Mouse (Mus musculus): ENCODE results near the gene Nrxn3. TPM values are rescaled to one million over a fixed set of nuclear protein-coding genes. Genes with fewer than 3 reads are reported as not detected.

The Nrxn3 gene
- polyA plus RNA-seq, 1 experiment = not detected

DNA sequence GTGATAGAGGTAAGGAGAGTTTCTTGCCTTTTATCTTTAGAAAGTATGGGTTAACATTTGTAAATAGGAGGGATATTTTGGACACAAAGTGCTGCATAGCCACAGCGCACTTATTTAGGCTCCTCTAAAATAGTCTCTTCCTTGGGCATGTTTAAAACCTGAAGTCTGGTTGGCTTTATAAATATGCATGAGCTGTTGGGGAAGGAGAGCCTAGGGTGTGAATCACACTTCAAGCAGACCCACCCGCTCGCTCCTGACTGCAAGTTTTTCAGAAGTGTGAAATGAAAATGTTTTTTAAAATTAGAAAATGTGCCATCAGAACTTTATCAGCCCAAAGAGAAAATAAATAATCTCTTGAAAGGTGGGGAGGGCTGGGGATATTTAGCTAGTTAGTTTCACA, 1001.4 kb downstream of the Nrxn3 start:
- H3K4me3 ChIP-seq (ENCODE audit: insufficient read depth, low read length) = no peak overlapping the region
- TF ChIP-seq POLR2A (IDR thresholded peaks at IDR 0.05; ENCODE audit: low read depth, low read length) = no peak
- no peak for TF ChIP-seq CTCF (IDR thresholded peaks at IDR 0.05; ENCODE audit: borderline replicate concordance, insufficient read depth, low read length)
- H3K4me1 ChIP-seq (ENCODE audit: control insufficient read depth, insufficient read depth, low read length) = no peaks in the 10 kb centered on the region
- no peak overlapping the region for H3K27ac ChIP-seq (ENCODE audit: insufficient read depth, low read length)

DNA sequence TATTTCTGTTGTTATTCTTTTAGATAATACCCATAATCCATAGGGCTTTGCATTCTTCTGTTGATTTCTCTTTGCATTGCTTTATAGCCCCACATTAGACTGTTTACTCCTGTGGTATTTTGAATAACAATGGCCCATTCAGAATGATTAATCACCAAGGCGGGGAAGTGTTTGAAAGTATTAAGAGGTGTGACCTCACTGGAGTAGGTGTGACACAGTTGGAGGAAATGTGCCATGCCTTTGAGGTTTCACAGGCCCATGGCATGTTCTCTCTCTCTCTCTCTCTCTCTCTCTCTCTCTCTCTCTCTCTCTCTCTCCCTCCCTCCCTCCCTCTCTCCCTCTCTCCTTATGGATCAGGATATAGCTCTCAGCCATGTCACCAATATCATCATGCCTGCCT, 1019.6 kb downstream of the Nrxn3 start:
- TF ChIP-seq POLR2A (IDR thresholded peaks at IDR 0.05; ENCODE audit: low read depth, low read length) = no peak
- no peak for TF ChIP-seq CTCF (IDR thresholded peaks at IDR 0.05; ENCODE audit: borderline replicate concordance, insufficient read depth, low read length)
- no peak overlapping the region for H3K27ac ChIP-seq (ENCODE audit: insufficient read depth, low read length)
- no peak overlapping the region for H3K4me3 ChIP-seq (ENCODE audit: insufficient read depth, low read length)
- no peaks in the 10 kb centered on the region; the same call in 1 of the 2 replicates for H3K4me1 ChIP-seq (ENCODE audit: control insufficient read depth, insufficient read depth, low read length)

DNA sequence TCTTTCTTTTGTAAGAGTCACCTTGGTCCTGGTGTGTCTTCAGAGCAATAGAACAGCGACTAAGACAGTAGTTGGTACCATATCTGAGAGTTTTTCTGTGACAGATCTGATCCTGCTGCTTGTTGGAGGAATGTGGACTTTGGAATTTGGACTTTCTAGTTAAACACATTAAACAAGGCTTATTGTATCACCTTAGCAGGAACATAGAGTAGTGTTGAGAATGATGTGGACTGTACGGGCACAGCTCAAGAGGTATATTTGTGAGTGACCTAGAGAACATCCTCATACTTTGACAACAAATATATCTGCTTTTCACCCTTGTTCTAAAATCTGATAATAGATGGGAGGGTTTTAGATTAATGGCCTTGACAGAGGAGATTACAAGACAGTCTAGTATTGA, 1020.1 kb downstream of the Nrxn3 start:
- TF ChIP-seq CTCF (IDR thresholded peaks at IDR 0.05; ENCODE audit: borderline replicate concordance, insufficient read depth, low read length) (no peak), POLR2A (IDR thresholded peaks at IDR 0.05; ENCODE audit: low read depth, low read length) (no peak)
- no peak overlapping the region for H3K27ac ChIP-seq (ENCODE audit: insufficient read depth, low read length)
- no peak overlapping the region for H3K4me3 ChIP-seq (ENCODE audit: insufficient read depth, low read length)
- H3K4me1 ChIP-seq (ENCODE audit: control insufficient read depth, insufficient read depth, low read length) = no peaks in the 10 kb centered on the region; the same call in 1 of the 2 replicates

DNA sequence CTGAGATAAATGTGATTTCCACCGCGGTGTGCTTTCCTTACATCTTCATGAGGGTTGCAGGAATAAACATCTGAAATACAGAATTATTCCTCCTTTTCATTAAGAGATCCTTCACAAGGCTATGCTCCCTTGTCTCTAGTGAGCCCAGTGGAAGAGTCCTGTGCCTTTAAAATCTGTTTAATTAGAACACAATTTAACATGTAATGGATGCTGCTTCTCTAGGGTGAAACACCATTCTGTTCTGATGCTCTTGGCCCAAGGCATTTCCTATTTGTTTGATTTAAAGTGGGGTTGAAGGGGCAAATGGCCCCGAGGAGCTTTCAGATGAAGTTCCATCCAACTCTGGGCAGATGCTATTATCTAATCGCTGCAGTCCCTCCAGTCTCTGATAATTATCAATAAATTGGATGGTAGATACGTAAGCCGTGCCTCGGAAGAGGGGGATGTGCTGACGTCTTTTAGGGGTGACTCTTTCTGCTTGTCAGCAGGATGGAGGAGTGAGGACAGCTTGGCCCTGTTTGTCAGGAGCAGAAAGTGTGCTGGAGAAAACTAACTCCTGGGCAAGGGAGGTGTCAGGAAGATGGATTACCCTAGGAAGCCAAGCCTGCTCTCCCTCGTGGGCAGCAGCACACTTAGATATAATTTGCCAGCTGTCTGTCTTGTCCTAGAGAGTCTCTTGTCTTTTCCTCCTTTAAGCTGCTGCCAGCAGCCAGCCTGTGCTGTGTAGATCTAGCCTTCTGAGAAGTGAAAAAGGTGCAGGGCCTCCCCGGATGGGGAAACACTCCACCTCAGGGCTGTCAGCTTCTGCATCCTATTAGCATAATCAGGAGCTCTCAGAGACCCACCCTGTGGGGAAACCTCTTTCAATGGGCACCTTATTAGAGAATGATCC, 1041.8 kb downstream of the Nrxn3 start:
- no peaks in the 10 kb centered on the region; the same call in 1 of the 2 replicates for H3K4me1 ChIP-seq (ENCODE audit: control insufficient read depth, insufficient read depth, low read length)
- no peak for TF ChIP-seq POLR2A (IDR thresholded peaks at IDR 0.05; ENCODE audit: low read depth, low read length)
- no peak for TF ChIP-seq CTCF (IDR thresholded peaks at IDR 0.05; ENCODE audit: borderline replicate concordance, insufficient read depth, low read length)
- H3K4me3 ChIP-seq (ENCODE audit: insufficient read depth, low read length) = no peak overlapping the region
- no peak overlapping the region for H3K27ac ChIP-seq (ENCODE audit: insufficient read depth, low read length)

DNA sequence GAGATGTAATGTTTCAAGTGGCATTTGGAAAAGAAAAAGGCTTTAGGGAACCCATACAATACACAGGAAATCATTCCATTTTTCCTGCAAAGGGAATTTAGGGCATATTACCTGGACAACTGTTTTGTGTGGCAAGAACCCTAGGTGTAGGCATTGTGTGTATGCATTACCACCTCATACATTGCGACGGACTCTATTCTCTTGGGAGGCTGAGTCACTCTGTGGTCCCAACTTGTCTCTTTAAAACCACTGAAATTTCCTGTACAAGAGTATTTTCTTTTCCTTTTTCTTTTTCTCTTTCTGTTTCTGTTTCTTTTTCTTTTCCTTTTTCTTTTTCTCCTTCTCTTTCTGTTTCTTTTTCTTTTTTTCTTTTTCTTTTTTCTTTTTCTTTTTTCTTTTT, 1042.5 kb downstream of the Nrxn3 start:
- no peaks in the 10 kb centered on the region; the same call in 1 of the 2 replicates for H3K4me1 ChIP-seq (ENCODE audit: control insufficient read depth, insufficient read depth, low read length)
- H3K4me3 ChIP-seq (ENCODE audit: insufficient read depth, low read length) = no peak overlapping the region
- no peak overlapping the region for H3K27ac ChIP-seq (ENCODE audit: insufficient read depth, low read length)
- TF ChIP-seq CTCF (IDR thresholded peaks at IDR 0.05; ENCODE audit: borderline replicate concordance, insufficient read depth, low read length) = no peak
- TF ChIP-seq POLR2A (IDR thresholded peaks at IDR 0.05; ENCODE audit: low read depth, low read length) = no peak

DNA sequence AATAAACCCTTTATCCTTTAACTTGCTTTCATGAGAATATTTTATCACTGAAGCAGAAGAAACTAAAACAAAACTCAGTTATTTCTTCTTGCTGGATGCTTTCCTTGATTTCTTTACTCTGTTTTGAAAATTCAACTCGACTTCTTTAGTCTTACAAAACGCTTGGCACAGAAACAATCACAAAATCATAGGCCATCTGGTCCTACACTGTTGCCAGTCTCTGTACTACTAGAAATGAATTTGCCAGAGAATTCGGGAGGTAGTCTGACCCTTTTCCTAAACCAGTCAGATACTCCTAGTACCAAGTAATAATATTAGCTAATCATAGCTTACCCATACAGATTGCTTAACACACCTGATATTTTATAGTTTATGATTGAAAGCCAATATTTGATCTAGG, 1066.1 kb downstream of the Nrxn3 start:
- Histone ChIP-seq H3K27ac (ENCODE audit: insufficient read depth, low read length) (no peak overlapping the region), H3K4me1 (ENCODE audit: control insufficient read depth, insufficient read depth, low read length) (no peaks in the 10 kb centered on the region), H3K4me3 (ENCODE audit: insufficient read depth, low read length) (no peak overlapping the region)
- TF ChIP-seq CTCF (IDR thresholded peaks at IDR 0.05; ENCODE audit: borderline replicate concordance, insufficient read depth, low read length) = no peak
- TF ChIP-seq POLR2A (IDR thresholded peaks at IDR 0.05; ENCODE audit: low read depth, low read length) = no peak

DNA sequence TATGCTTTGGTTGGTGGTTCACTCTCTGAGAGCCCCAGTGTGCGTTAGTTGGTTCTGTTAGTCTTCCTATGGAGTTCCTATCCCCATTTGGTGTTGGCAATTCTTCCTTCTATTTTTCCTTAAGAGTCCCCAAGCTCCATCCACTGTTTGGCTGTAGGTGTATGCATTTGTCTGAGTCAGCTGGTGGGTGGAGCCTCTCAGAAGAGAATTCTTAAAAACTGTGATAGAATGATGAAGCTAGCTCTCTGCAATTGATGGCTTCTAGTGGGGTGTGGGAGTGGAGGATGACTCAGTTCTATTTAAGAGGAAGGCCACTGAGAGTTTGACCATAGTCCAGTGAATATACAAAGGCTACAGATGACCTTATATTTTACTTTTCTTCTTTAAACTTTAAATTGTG, 1067.3 kb downstream of the Nrxn3 start:
- H3K27ac ChIP-seq (ENCODE audit: insufficient read depth, low read length) = no peak overlapping the region
- H3K4me1 ChIP-seq (ENCODE audit: control insufficient read depth, insufficient read depth, low read length) = no peaks in the 10 kb centered on the region
- H3K4me3 ChIP-seq (ENCODE audit: insufficient read depth, low read length) = no peak overlapping the region
- TF ChIP-seq CTCF (IDR thresholded peaks at IDR 0.05; ENCODE audit: borderline replicate concordance, insufficient read depth, low read length) (no peak), POLR2A (IDR thresholded peaks at IDR 0.05; ENCODE audit: low read depth, low read length) (no peak)

DNA sequence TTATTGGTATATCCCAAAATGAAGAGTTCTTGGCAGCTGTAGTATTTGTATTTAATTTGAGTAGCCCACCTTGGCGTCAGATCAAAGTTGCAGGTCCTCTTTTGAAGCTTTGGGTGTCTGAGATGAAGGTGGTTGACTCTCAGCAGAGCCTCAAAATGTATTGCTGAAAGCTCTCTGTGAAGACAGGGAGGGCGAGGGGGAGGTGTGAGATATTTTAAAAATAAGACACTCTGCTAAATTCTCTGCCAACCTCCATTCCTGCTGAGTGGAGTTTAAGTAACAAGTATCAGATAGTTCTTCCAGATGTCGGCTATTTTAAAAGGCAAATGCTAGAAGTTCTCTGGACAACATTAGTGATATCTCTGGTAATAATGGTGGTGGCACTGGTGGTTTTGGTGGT, 1069.2 kb downstream of the Nrxn3 start:
- TF ChIP-seq POLR2A (IDR thresholded peaks at IDR 0.05; ENCODE audit: low read depth, low read length) (no peak), CTCF (IDR thresholded peaks at IDR 0.05; ENCODE audit: borderline replicate concordance, insufficient read depth, low read length) (no peak)
- no peak overlapping the region for H3K4me3 ChIP-seq (ENCODE audit: insufficient read depth, low read length)
- no peaks in the 10 kb centered on the region for H3K4me1 ChIP-seq (ENCODE audit: control insufficient read depth, insufficient read depth, low read length)
- no peak overlapping the region for H3K27ac ChIP-seq (ENCODE audit: insufficient read depth, low read length)

DNA sequence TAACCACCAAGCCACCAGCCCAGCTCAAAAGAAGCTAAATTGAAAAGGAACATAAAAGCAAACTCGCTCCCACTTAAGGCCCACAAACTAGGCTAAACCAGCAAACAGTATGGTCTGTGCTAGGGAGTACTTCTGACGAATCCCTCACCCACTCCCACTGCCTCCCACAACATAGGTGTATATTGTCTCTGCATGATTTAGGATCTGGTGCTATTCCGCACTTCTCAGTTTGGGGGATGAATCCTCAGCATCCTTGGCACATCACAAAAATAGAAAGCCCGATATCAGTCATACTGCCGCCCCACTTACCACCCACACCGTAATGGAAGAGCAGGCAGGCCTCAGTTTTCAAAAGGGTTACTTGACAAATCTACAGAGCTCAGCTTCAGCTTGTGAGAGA, 1072.1 kb downstream of the Nrxn3 start:
- no peak overlapping the region for H3K4me3 ChIP-seq (ENCODE audit: insufficient read depth, low read length)
- H3K27ac ChIP-seq (ENCODE audit: insufficient read depth, low read length) = no peak overlapping the region
- no peak for TF ChIP-seq CTCF (IDR thresholded peaks at IDR 0.05; ENCODE audit: borderline replicate concordance, insufficient read depth, low read length)
- no peak for TF ChIP-seq POLR2A (IDR thresholded peaks at IDR 0.05; ENCODE audit: low read depth, low read length)
- H3K4me1 ChIP-seq (ENCODE audit: control insufficient read depth, insufficient read depth, low read length) = no peaks in the 10 kb centered on the region

DNA sequence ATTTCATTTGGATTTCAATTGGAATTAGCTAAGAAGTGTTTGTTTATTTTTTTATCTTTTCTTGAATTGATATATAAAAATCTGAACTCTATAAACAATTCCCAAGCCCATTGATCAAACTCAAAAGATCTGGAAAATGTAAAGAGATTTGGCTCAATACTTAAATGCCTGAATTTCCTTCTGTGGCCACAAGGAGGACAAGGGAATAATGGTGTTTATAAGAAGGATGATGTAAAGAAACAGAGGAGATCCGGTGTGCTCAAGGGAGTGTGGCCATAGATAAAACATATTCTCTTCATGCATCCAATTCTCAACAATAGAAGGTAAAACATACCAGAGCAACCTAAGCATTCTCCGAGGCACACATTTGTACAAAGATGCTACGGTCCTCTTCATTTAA, 1085.5 kb downstream of the Nrxn3 start:
- Histone ChIP-seq H3K4me3 (ENCODE audit: insufficient read depth, low read length) (no peak overlapping the region), H3K4me1 (ENCODE audit: control insufficient read depth, insufficient read depth, low read length) (no peaks in the 10 kb centered on the region), H3K27ac (ENCODE audit: insufficient read depth, low read length) (no peak overlapping the region)
- no peak for TF ChIP-seq POLR2A (IDR thresholded peaks at IDR 0.05; ENCODE audit: low read depth, low read length)
- no peak for TF ChIP-seq CTCF (IDR thresholded peaks at IDR 0.05; ENCODE audit: borderline replicate concordance, insufficient read depth, low read length)
